Mouse (Mus musculus): ENCODE data around the gene Rprd2.
"Not testable (repeated sequence)": the region's sequence is repeated elsewhere in the genome, so short reads cannot be mapped to it uniquely, and the experiment has no call there.

Gene Rprd2

GRCm38 (mm10) chr3:95818571-95819288, at the start of gene Rprd2:
Rprd2 (minus strand) TSS chr3:95818863.
- peak; percentile 43 for DNase-seq (ENCODE audit: low read depth)

- no peak for DNase-seq (ENCODE audit: low read depth)
Observed at GRCm38 (mm10) chr3:95867408-95867807, 48.7 kb upstream of the Rprd2 start.

- DNase-seq (ENCODE audit: low read depth): no peak
Observed at GRCm38 (mm10) chr3:95866071-95866470, 47.4 kb upstream of the Rprd2 start.

GRCm38 (mm10) chr3:95865571-95865970, 46.9 kb upstream of the Rprd2 start:
- no peak for DNase-seq (ENCODE audit: low read depth)

- DNase-seq (ENCODE audit: low read depth): no peak
Observed at GRCm38 (mm10) chr3:95865050-95865449, 46.4 kb upstream of the Rprd2 start.

- no peak for DNase-seq (ENCODE audit: low read depth)
Observed at GRCm38 (mm10) chr3:95863578-95863977, 44.9 kb upstream of the Rprd2 start.

- peak; percentile 37 for DNase-seq (ENCODE audit: low read depth)
Observed at GRCm38 (mm10) chr3:95861796-95862195, 43.1 kb upstream of the Rprd2 start.

- DNase-seq (ENCODE audit: low read depth): no peak
Observed at GRCm38 (mm10) chr3:95861216-95861615, 42.6 kb upstream of the Rprd2 start.

- no peak for DNase-seq (ENCODE audit: low read depth)
Observed at GRCm38 (mm10) chr3:95860323-95860722, 41.7 kb upstream of the Rprd2 start.

GRCm38 (mm10) chr3:95858278-95858677, 39.6 kb upstream of the Rprd2 start:
- DNase-seq (ENCODE audit: low read depth): not testable (repeated sequence)

GRCm38 (mm10) chr3:95857050-95857449, 38.4 kb upstream of the Rprd2 start:
- DNase-seq (ENCODE audit: low read depth): not testable (repeated sequence)

- peak; percentile 4 for DNase-seq (ENCODE audit: low read depth)
Observed at GRCm38 (mm10) chr3:95856115-95856514, 37.5 kb upstream of the Rprd2 start.

GRCm38 (mm10) chr3:95855502-95856089, 36.9 kb upstream of the Rprd2 start, which contains the start of gene Prpf3:
Prpf3 (minus strand) TSS chr3:95855885.
- peak; percentile 84 for DNase-seq (ENCODE audit: low read depth)

GRCm38 (mm10) chr3:95851317-95851716, 32.7 kb upstream of the Rprd2 start:
- DNase-seq (ENCODE audit: low read depth): no peak

GRCm38 (mm10) chr3:95850611-95851010, 31.9 kb upstream of the Rprd2 start:
- no peak for DNase-seq (ENCODE audit: low read depth)

GRCm38 (mm10) chr3:95842503-95843214, 24.0 kb upstream of the Rprd2 start:
- no peak for DNase-seq (ENCODE audit: low read depth)

- no peak for DNase-seq (ENCODE audit: low read depth)
Observed at GRCm38 (mm10) chr3:95839250-95839649, 20.6 kb upstream of the Rprd2 start.

GRCm38 (mm10) chr3:95829053-95829452, 10.4 kb upstream of the Rprd2 start:
- no peak for DNase-seq (ENCODE audit: low read depth)

- no peak for DNase-seq (ENCODE audit: low read depth)
Observed at GRCm38 (mm10) chr3:95826275-95826674, 7.6 kb upstream of the Rprd2 start.

- peak; percentile 9 for DNase-seq (ENCODE audit: low read depth)
Observed at GRCm38 (mm10) chr3:95820046-95821010, 1.7 kb upstream of the Rprd2 start.

- DNase-seq (ENCODE audit: low read depth): peak; percentile 97
Observed at GRCm38 (mm10) chr3:95819351-95819985, 805 bp upstream of the Rprd2 start.

All from fibroblast of lung, adult 2 months (primary cell).